Mouse (Mus musculus) mature B cell (primary cell): ENCODE measurements around the gene Armc9.

Experiments
- in situ Hi-C: fragments of 300-500 bp; cut with MboI; formaldehyde crosslinking; loops from 2 replicates; pipeline ENCODE4 v1.14.3; 2019

Armc9 gene

DNA sequence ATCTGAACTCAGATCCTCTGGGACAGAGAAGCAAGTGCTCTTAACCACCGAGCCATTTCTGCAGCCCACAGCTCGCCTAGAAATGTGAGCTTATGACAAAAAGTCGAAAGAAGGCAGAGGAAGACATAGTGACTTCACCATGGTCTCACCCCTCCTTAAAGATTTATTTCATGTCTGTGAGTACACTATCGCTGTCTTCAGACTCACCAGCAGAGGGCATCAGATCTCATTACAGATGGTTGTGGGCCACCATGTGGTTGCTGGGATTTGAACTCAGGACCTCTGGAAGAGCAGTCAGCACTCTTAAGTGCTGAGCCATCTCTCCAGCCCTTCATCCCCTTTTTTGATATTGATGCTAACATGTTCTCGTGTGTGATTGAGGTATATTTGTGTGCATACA lies 20.0 kb downstream of the Armc9 start:
- in situ Hi-C loops, result no loop called here

DNA sequence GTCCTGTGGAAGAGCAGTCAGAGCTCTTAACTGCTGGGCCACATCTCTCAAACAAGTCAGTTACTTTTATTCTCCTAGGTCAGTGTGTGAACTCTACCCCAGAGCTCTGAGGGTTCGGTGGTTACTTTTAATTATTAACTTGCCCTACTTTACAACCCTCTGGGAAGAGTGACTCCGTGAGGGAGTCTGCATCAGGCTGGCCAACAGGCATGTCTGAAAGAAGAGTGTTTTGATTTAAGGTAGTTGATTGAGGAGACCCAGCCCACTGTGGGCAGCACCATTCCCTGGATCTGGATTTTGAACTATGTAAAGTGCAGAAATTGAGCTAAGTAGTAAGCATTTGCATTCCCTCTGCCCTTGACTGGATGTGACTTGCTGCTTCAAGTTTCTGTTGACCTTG lies 21.5 kb downstream of the Armc9 start:
- in situ Hi-C loops, result no loop called here

DNA sequence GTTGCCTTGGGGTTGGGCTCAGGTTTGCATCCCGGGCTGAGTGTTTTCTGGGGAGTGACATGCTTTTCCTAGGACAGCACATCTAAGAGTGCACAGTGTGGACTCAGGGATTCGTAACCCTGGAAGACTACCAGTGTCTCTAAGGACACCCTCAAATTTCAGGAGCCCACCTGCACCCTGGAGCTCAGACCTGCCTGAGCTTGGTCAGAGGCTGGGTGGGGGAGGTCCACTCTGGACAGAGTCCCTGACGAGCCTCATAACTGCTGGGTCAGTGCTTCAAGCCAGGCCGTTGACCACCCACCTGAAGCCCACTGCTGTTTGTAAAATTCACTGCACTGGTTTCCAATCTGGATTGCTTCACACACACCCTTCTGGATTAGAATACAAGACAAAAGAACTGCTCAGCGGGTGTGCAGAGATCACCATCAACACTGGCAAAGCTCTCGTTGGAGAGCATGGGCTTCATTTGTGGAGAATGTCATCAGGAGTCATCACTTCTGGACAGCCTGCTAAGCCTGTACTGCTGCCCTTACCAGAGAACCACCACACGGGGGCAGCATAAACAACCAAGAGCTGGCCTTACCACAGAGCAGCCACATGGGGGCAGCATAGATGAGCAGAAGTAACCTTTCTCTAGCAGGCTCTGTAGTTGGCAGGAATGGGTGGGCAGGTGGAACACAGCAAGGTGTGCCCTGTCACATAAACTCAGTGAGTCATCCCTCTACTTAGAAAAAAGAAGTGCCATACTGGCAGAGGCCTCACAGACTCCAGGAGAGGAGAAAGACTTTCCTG lies 24.1 kb downstream of the Armc9 start:
- in situ Hi-C loops, result no loop called here

DNA sequence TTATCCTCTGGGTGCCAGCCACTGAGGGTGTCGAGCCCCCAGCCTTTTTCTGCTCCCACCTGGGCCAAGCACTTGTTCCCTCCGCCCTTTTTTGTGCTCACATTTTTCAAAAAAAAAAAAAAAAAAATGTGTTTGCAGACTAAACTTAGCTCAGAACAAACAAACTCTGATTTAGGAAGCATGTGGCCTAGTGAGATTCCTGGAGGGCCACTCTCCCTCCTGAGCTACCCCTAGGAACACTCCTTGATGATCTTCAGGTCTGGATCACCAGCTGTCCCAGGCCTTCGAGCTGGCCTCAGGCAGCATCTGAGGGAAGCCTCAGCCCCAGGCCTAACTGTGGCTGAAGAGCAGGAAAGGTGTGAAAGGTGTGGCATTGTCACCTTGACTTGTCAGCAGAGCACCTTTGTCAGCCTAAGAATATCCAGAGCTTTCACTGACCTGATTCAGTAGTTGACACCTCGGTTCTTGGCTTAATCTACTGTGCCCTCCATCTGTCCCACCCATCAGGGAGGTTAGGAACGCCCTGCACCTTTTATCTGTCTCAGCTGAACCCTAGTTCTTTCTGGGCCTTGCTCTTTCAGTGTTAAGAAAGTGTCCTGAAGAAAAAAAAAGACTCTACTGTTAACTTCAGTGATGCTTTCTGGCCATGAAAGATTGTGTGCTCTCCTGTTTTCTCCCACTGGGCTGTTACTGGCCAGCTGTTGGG lies 27.6 kb downstream of the Armc9 start:
- in situ Hi-C loops, result loop anchor here (10.0 kb wide), 1 partner anchor 153 kb away; no protein-coding TSS in a partner anchor

DNA sequence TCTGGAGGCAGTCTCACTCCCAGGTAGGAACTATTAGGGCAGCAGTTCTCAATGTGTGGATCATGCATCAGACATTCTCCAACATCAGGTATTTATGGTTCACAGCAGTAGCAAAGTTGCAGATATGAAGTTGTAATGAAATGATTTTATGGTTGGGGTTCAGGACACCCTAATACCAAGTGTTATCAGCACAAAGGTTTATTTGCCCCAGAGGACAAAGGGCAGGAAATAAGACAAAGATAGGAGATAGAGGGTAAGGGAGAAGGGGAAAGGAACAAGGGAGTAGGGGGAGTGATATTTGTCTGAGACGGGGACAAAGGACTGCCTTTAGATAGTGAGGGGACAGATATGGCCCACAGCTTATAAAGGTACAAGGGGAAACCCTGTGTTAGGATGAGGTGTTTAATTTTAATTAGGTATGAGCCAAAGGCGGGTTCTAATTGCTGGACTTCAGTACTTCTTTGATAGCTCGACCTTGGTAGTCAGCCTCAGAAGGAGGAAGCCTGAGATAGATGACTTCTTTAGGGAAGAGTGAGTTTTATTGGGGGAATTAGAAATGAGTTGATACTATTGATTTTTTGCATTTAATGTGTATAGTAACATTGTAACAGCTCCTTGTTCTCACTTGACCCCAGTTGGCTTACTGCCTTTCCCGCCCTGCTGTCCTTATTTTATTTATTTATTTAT lies 29.1 kb downstream of the Armc9 start:
- in situ Hi-C loops, result loop anchor here (10.0 kb wide), 1 partner anchor 151 kb away; no protein-coding TSS in a partner anchor

DNA sequence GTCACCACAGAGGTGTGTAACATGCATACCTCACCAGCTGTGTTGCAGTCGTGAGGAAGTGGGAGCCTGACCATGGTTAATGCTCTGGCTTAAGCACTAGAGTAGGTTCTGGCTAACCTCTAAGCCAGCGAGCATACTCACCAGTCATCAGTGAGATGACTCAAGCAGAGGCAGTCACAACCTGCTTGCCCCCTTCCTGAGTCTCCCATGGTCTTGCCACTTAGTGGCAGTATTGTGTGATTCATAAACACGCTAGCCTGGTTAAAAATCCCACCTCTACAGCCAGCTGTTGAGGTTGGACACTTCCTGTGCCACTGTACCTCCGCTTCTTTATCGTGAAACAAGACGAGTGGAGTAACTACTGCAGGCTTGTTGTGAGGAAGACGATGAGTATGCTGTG lies 32.2 kb downstream of the Armc9 start:
- in situ Hi-C loops, result loop anchor here (10.0 kb wide), 1 partner anchor 148 kb away; no protein-coding TSS in a partner anchor

DNA sequence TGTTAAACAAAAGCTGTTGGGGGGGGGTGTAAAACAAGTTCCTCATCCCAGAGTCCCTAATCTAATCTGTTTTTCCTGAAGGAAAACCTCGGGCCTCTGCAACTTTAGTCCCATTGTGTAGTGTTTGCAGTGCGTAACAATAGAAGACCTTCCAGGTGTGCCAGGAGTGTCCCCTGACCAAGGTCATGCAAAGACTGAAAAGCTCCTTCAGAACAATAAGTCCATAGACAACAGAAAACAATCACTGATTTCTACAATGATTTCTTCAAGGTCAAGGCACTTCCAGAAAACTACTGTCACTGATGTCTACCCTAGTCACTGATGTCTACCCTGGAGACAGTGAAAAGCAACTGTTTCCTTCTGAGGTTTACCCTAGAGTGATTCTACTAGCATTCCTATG lies 33.3 kb downstream of the Armc9 start:
- in situ Hi-C loops, result loop anchor here (10.0 kb wide), 1 partner anchor 147 kb away; no protein-coding TSS in a partner anchor

DNA sequence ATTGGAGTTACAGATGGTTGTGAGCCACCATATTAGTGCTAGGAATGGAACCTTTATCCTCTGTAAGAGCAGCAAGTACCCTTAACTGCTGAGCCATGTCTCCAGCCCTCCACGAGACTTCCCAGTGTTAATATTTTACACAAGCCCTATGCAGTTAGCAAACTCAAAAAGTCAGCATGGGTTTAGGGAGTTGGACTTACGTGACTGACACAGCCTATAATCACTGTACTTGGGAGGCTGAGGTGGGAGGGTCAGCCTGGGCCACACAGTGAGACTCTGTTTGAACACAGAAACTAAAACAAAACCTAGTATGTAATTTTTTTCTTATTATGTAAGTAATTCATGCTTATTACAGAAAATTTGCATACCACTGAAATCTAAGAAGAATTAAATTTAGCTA lies 33.7 kb downstream of the Armc9 start:
- in situ Hi-C loops, result loop anchor here (10.0 kb wide), 1 partner anchor 147 kb away; no protein-coding TSS in a partner anchor

DNA sequence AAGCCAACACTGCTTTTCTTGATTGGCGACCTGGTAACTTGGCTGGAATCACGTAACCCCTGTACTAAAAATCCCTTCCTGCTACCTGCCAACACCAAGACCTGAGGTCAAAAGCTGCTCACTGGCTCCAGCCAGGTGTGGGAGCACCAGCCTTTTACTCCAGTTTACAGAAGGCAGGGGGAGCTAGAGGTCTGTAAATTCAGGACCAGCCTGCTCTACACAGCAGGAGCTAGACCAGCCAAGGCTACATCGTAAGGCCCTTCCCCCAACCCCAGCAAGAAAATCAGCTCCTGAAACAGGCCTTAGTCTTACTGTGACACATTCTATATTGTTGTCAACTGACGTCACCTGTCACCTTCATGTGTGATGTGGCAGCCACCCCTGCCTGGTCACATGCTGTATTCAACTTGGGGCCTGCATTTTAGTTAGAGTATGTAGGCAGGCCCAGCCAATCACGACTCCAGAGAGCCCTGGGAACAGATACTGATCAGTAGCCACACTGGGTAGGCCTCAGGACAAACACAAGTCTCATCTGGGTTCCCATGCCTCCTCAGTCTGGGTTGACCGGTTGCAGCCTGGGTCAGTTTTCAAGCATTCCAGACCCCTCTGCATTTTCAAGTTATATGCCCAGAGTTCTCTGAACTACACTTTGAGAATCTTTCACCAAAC lies 34.6 kb downstream of the Armc9 start:
- in situ Hi-C loops, result loop anchor here (10.0 kb wide), 1 partner anchor 146 kb away; no protein-coding TSS in a partner anchor

DNA sequence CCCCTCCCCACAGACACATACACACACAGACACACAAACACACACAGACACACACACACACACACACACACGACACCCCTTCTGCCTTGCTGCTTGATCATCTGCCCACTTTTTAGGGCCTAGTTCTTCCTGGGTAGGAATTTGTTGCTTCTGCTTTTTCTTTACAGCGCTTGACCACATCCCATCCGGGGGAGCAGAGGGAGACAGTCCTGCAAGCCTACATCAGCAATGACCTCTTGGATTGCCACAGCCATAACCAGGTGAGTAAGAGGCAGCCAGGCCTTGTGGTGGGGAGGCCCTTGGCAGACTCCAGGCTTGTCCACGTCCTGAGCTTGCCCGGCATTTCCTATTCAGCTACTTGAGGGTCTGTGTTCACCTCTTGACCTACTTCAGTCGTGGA lies 36.3 kb downstream of the Armc9 start:
- in situ Hi-C loops, result no loop called here

DNA sequence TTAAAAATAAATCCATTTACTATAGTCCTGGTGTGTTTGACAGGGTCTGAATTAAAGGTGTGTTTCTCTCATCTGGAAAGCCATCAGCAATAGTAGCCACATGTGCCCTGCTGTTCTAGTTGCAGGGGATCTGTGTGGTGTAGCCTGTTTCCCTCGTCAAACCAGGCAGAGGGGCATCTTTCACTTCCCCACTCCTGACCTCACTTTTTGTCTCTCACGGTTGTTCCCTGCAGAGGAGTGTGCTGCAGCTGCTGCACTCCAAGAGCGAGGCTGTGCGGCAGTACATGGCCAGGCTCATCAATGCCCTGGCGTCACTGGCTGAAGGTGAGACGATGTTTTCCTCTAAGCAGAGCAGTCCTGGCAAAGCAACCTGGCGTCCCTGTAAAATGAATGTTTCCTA lies 39.5 kb downstream of the Armc9 start:
- in situ Hi-C loops, result no loop called here

DNA sequence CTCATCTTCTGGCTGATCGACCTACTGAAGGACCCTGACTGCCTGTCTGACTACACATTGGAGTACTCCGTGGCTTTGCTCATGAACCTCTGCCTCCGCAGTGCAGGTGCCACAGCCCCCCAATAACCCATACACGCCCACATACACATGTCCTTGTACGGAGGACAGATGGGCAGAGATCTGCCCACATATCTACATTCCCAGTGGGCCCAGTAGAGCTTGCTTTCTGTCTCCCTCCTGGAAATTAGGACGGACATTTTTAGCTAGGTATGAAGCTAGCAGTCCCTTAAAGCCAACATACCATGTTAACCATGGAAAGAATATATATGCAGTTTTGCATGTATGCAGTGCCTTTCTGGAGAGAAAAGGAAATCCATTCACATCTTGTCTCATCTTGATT lies 43.7 kb downstream of the Armc9 start:
- in situ Hi-C loops, result no loop called here

DNA sequence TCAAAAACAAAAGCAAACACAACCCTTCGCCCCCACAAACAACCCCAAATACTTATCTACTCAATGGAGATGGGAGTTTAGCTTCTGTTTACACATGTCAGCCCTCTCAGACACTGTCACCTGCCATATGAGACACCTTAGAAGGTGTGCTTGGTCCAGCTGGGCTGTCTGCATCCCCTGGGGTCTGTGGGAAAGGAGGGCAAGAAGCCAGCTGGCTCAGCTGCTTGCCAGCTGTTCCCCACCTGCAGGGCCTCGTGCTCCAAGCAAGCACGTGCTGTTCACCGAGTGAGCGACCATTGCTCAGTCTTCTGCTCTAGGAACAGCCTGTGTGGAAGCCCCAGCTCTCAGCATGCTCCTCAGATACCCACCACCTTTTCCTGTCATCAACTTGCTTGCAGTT lies 44.4 kb downstream of the Armc9 start:
- in situ Hi-C loops, result no loop called here

DNA sequence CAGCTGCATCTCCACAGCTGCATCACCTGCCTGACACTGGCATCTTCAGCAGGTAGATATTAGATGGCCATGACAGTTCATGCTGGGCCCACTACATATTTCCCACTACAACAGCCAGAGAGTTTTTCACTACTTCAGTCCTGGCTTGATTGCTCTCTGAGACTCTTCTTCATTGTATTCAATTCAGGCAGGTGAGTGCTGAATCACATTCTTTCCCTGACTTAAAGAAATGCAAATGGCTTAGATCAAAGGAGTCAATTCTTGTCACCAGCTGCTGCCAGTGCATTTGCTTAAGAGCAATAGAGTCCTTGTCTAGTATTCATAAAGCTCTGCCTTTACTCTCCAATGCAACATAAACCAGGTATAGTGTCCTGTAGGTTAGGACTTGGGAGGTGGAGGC lies 46.7 kb downstream of the Armc9 start:
- in situ Hi-C loops, result no loop called here

DNA sequence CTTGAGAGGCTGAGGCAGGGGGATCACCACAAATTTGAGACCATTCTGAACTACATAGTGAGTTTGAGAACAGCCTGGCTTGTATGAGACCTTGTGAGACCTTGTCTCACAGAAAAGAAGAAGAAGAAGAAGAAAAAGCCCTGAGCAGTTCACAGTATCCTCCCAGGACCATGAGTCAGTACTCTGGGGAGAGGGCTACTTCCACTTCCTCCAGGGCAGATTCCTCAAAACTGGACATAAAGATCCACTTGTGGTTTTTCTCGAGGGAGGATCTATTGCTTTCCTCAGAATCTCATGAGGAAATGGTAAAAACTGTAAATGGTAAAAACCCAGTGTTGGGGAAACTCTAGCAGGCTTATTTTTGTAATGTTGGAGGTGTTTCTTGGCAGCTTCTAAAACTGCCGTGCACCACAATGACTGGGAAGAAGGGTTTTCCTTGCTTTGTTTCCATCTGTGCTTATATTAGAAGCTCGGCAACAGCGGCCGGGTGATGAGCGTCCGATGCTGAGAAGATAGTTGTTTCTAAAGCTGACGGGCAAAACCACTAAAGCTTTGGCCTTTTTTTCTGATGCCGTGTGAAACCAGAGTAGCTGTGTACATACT lies 48.1 kb downstream of the Armc9 start:
- in situ Hi-C loops, result no loop called here

DNA sequence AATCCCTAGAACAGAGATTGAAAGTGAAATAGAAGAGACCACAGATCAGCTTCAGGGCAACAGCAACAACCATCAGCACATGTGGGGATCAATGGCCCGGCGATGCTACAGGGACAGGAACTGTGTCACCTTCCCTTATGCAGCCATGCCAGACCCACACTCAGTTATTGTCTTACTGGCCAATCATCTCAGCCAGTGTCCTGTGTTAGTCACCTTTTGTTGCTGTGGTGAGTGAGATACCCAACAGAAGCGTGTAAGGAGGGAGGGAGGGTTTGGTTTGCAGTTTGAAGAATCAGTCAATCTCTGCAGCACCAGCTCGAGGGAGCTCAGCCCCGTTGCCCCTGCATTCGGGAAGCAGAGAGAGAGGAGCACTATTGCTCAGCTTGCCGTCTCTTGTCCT lies 56.1 kb downstream of the Armc9 start:
- in situ Hi-C loops, result no loop called here

DNA sequence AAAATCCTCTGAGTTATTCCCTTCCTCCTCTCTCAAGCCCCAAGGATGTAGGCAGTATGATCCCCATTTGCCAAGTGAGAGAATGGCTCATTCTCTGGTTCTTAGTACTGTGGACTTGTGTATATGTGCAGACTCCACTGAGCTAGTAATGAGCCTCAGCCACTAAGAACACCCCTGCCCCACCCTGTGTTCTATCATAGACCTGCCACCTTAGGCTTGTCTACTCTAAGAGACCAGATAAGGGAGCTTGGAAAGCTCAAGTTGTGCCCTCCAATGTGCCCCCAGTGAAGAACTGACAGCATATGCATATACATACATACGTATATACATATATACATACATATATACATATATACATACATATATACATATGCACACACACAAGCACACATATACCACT lies 56.9 kb downstream of the Armc9 start:
- in situ Hi-C loops, result no loop called here

DNA sequence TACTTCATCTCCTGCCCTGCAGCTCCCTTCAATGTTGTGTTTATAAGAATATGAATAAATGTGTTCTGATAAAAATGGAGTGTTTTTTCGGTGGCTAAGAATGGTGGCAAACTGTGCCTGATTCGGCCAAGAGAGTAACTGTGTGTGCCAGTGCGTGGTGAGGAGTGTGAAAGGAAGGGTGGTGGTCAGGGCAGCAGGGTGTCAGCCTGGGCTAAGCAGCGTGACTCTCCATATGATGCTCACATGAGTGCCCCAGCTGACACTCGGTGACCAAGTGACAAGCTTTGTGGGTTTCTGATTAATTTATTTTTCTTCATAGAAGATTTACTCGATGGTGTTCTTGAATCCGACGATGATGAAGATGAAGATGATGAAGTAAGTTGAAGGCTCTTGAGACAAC lies 58.2 kb downstream of the Armc9 start:
- in situ Hi-C loops, result no loop called here

DNA sequence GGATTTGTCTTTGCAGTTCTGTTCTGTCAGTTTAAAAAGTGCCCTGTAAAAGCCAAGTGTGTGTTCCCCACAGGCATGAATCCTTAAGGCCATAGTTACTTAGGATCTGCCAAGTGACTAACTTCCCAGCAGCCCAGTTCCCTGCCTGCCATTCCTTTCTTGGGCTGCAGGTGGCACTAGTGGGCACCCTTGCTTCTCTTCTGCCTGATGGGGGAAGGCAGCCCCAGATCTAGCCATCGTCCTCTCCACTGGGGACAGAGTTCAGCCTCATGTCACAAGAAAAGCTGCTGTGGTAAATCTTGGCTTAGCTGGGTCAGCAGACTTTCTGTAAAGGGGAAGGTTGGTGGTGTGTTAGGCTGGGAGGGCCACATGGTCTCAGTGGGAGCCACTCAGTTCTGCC lies 59.6 kb downstream of the Armc9 start:
- in situ Hi-C loops, result no loop called here

DNA sequence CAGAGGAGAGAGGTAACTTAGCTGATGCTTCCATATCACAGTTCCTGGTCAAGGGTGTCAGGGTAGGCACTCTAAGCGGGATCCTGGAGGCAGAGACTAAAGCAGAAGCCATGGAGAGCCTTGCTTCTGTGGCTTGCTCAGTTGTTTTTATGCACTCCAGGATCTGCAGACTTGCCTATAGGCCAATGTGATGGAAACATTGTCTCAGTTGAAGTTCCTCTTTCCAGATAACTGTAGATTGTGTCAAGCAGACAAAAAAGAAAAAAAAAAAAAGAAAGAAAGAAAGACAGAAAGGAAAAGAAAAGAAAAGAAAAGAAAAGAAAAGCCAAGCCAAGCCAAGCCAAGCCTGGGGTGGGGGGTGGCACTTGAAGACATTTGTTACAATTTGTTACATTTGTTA lies 60.7 kb downstream of the Armc9 start:
- in situ Hi-C loops, result no loop called here

DNA sequence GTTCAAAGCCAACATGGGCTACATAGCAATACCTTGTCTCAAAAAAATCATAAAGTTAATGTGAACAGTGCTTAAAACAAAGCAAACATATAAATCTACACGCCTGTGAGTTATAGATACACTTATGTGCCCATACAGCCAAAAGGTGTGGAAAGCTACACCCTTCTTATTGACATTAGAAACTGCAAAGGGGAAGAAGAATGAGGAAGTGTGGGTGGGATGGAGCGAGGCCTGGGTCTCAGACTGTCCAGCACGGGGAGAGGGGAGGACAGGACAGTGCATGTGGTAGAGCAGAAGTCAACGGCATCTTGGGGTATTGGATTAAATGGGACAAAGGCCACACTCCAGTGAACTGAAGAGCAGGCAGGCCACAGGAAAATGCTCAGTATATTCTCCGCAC lies 61.8 kb downstream of the Armc9 start:
- in situ Hi-C loops, result no loop called here

DNA sequence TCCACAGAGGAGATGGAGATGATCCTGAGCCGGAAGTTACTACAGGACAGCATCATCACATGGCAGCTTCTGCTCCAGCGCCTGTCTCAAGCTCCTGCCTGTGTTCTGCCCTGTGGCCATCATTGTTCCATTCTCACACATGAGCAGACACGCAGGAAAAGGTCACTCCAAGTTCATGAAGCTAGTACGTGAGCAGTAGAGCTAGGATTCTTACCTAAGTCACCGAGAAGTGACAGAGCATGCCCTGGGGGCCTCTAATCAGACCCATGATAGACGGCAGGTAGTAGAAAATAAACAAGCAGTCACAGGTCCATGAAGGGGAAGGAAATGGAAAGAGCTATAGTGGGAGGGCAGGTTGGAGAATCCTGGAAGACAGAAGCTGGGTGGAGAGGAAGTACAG lies 63.4 kb downstream of the Armc9 start:
- in situ Hi-C loops, result no loop called here
